Comparison of ENCODE assay signal across 21 mouse cellular contexts in genomic region chr15:8824861-8825260, GRCm38 (mm10).
DNase-seq lines count a peak whose midpoint lies in the region; ATAC-seq lines count a peak whose summit lies in the region.
"Had no signal": no experiment of that assay in that cellular context is flagged by ENCODE, and none has a peak within 500 bp of the region (broad histone marks: within the 10 kb centered on the region; RNA-seq: fewer than 3 reads in every experiment).

No protein-coding gene starts in this region.

- no peaks in the 10 kb centered on the region for H3K36me3 ChIP-seq in midbrain, embryonic 11.5 days (ENCODE audit: control insufficient read depth, insufficient read depth, low read length)
- H3K36me3 ChIP-seq in midbrain, embryonic 14.5 days (ENCODE audit: control insufficient read depth, insufficient read depth, low read length): no peaks in the 10 kb centered on the region
- H3K36me3 ChIP-seq: G1E had no signal

- ATAC-seq in midbrain, embryonic 11.5 days (ENCODE audit: low FRiP score): no peak
- ATAC-seq in midbrain, embryonic 14.5 days (ENCODE audit: low FRiP score, low TSS enrichment): no peak
- ATAC-seq: activated CD4-positive, CD25-positive, alpha-beta regulatory T cell, adult 4 months; CD4-positive, CD25-positive, alpha-beta regulatory T cell, adult 4 months; Patski had no signal

- no peaks in the 10 kb centered on the region for H3K27me3 ChIP-seq in midbrain, embryonic 11.5 days (ENCODE audit: control insufficient read depth, insufficient read depth, low read length)
- no peaks in the 10 kb centered on the region for H3K27me3 ChIP-seq in midbrain, embryonic 14.5 days (ENCODE audit: control insufficient read depth, insufficient read depth, low read length)
- H3K27me3 ChIP-seq: CH12.LX, Patski had no signal

- no peak overlapping the region for H3K27ac ChIP-seq in midbrain, embryonic 11.5 days (ENCODE audit: low read depth, low read length)
- no peak overlapping the region for H3K27ac ChIP-seq in midbrain, embryonic 14.5 days (replicated peaks; ENCODE audit: low read depth, low read length)

- no peak overlapping the region for H3K4me3 ChIP-seq in midbrain, embryonic 11.5 days (ENCODE audit: low read depth, low read length)
- no peak overlapping the region for H3K4me3 ChIP-seq in midbrain, embryonic 14.5 days (replicated peaks; ENCODE audit: low read depth, low read length)

- peak; percentile 66 for DNase-seq in midbrain, embryonic 11.5 days (ENCODE audit: low spot score, missing footprints)
- DNase-seq in midbrain, embryonic 14.5 days: no peak
- peak; percentile 63 for DNase-seq in retina, embryonic 14.5 days (ENCODE audit: low spot score)
- DNase-seq in retina, postnatal 1 day: peak; percentile 68
- no peak for DNase-seq in spleen, adult 18-20 months
- no peak for DNase-seq in lung, postnatal 10 days
- DNase-seq: adrenal gland, adult 2 months; adrenal gland, adult 8-10 months; adrenal gland, postnatal 10 days; adrenal gland, postnatal 14 days; adrenal gland, postnatal 25 days; adrenal gland, postnatal 36 days; B cell, adult 2 months; cerebellum, adult 11 months; cerebellum, adult 11-12 months; cerebellum, adult 18-20 months had no signal

- no peak overlapping the region for H3K9ac ChIP-seq in midbrain, embryonic 11.5 days (ENCODE audit: low read length)
- H3K9ac ChIP-seq in midbrain, embryonic 14.5 days (replicated peaks; ENCODE audit: low read length): no peak overlapping the region

- no peak overlapping the region for H3K4me2 ChIP-seq in midbrain, embryonic 11.5 days
- H3K4me2 ChIP-seq in midbrain, embryonic 14.5 days (ENCODE audit: low read length): no peak overlapping the region

- 72% methylated on average over 6 of the region's 6 CpGs for WGBS in midbrain, embryonic 11.5 days
- 62% methylated on average over 6 of the region's 6 CpGs for WGBS in midbrain, embryonic 14.5 days

- H3K9me3 ChIP-seq in midbrain, embryonic 11.5 days (ENCODE audit: control insufficient read depth, low read length): no peaks in the 10 kb centered on the region
- H3K9me3 ChIP-seq in midbrain, embryonic 14.5 days (ENCODE audit: control insufficient read depth, low read length): no peaks in the 10 kb centered on the region; the same call in 1 of the 2 replicates
- H3K9me3 ChIP-seq: G1E had no signal

- no peaks in the 10 kb centered on the region for H3K4me1 ChIP-seq in midbrain, embryonic 11.5 days (ENCODE audit: control insufficient read depth, insufficient read depth, low read length)
- H3K4me1 ChIP-seq in midbrain, embryonic 14.5 days (ENCODE audit: control insufficient read depth, insufficient read depth, low read length): no peaks in the 10 kb centered on the region

Comparison
In these comparisons a context has a peak if more than half of its experiments do, and no peak if none do; other contexts are left out.
1. DNase-seq: peak in midbrain, embryonic 11.5 days (single experiment), retina, embryonic 14.5 days (single experiment) and retina, postnatal 1 day (single experiment); none in midbrain, embryonic 14.5 days (single experiment), spleen, adult 18-20 months (0 of 2) and lung, postnatal 10 days (single experiment).